Mouse (Mus musculus) heart, postnatal 10 days (tissue): ENCODE measurements around the gene Garnl3. TPM values are rescaled to one million over a fixed set of nuclear protein-coding genes. Genes with fewer than 3 reads are reported as not detected.
A peak's percentile ranks its signal among the peaks of the same experiment; 100 is the strongest.
"Not testable (repeated sequence)": the region's sequence is repeated elsewhere in the genome, so short reads cannot be mapped to it uniquely, and the experiment has no call there.

Experiments used
- DNase-seq, 2 experiments: peaks; one replicate each; pipeline ENCODE4 v3.0.0; 2021
- intact Hi-C: fragments of 180-260 bp; cut with DNase I; formaldehyde crosslinking; loops from one replicate; pipeline ENCODE4 v1.15.1; 2025
- total RNA-seq, 2 experiments: library from RNA; stranded (reverse); gene quantifications; 2 replicates each; pipeline ENCODE4 v1.2.3; 2021

Garnl3 gene
- total RNA-seq, 2 experiments from 2014 or later, result 9.2 to 9.9 TPM

- DNase-seq, result no peak
- intact Hi-C loops, result no loop called here
Measured at GRCm38 (mm10) chr2:33041571-33041970, 89.9 kb downstream of the Garnl3 start.

GRCm38 (mm10) chr2:33037429-33037828 lies 94.0 kb downstream of the Garnl3 start:
- no peak for DNase-seq
- intact Hi-C loops, result no loop called here

- DNase-seq, result no peak
- intact Hi-C loops, result no loop called here
Measured at GRCm38 (mm10) chr2:33035297-33035696, 96.2 kb downstream of the Garnl3 start.

GRCm38 (mm10) chr2:33033281-33033680 lies 98.2 kb downstream of the Garnl3 start:
- DNase-seq, result no peak
- intact Hi-C loops, result no loop called here

GRCm38 (mm10) chr2:33032391-33033062 lies 98.9 kb downstream of the Garnl3 start:
- intact Hi-C loops, result no loop called here
- DNase-seq, result no peak

- intact Hi-C loops, result loop anchor here (2.0 kb wide), 1 partner anchor 106 kb away; the partner anchor contains the start of gene Garnl3
- DNase-seq, result no peak
Measured at GRCm38 (mm10) chr2:33025040-33025439, 106.4 kb downstream of the Garnl3 start.

- DNase-seq, result peak; percentile 47
- intact Hi-C loops, result loop anchor here (2.0 kb wide), 1 partner anchor 106 kb away; the partner anchor contains the start of gene Garnl3
Measured at GRCm38 (mm10) chr2:33024564-33024963, 106.9 kb downstream of the Garnl3 start.

GRCm38 (mm10) chr2:33022846-33023245 lies 108.6 kb downstream of the Garnl3 start:
- intact Hi-C loops, result no loop called here

GRCm38 (mm10) chr2:33018026-33018425 lies 113.4 kb downstream of the Garnl3 start:
- DNase-seq, result peak; percentile 66 to 81
- intact Hi-C loops, result no loop called here

More at GRCm38 (mm10) chr2:33022846-33023245, 108.6 kb downstream of the Garnl3 start:
- DNase-seq, result no peak

GRCm38 (mm10) chr2:33017191-33017590 lies 114.3 kb downstream of the Garnl3 start:
- DNase-seq, result no peak
- intact Hi-C loops, result no loop called here

- DNase-seq, result no peak
- intact Hi-C loops, result no loop called here
Measured at GRCm38 (mm10) chr2:33014877-33015276, 116.6 kb downstream of the Garnl3 start.

- DNase-seq, intact Hi-C loops: not testable (repeated sequence)
Measured at GRCm38 (mm10) chr2:33009055-33009454, 122.4 kb downstream of the Garnl3 start.

- intact Hi-C loops, result no loop called here
- DNase-seq, result peak; percentile 37 to 41
Measured at GRCm38 (mm10) chr2:33005041-33005440, 126.4 kb downstream of the Garnl3 start.

GRCm38 (mm10) chr2:33002144-33002543 lies 129.3 kb downstream of the Garnl3 start:
- intact Hi-C loops, result no loop called here
- no peak for DNase-seq

- intact Hi-C loops, result no loop called here
- no peak for DNase-seq
Measured at GRCm38 (mm10) chr2:32999752-33000151, 131.7 kb downstream of the Garnl3 start.

- no peak for DNase-seq
- intact Hi-C loops, result no loop called here
Measured at GRCm38 (mm10) chr2:32997792-32998191, 133.7 kb downstream of the Garnl3 start.

- intact Hi-C loops, result no loop called here
- no peak for DNase-seq
Measured at GRCm38 (mm10) chr2:32997081-32997480, 134.4 kb downstream of the Garnl3 start.

GRCm38 (mm10) chr2:32992130-32992529 lies 139.3 kb downstream of the Garnl3 start:
- DNase-seq, result no peak
- intact Hi-C loops, result loop anchor here (5.0 kb wide), 1 partner anchor 355 kb away; no protein-coding TSS in a partner anchor

GRCm38 (mm10) chr2:32990167-32990832 lies 141.2 kb downstream of the Garnl3 start:
- intact Hi-C loops, result loop anchor here (2.0 to 5.0 kb wide), 2 partner anchors 143 to 357 kb away; no protein-coding TSS in a partner anchor
- DNase-seq, result no peak

GRCm38 (mm10) chr2:32989376-32989775 lies 142.1 kb downstream of the Garnl3 start:
- intact Hi-C loops, result no loop called here

GRCm38 (mm10) chr2:32985844-32986243 lies 145.6 kb downstream of the Garnl3 start:
- intact Hi-C loops, result no loop called here
- no peak for DNase-seq

More at GRCm38 (mm10) chr2:32989376-32989775, 142.1 kb downstream of the Garnl3 start:
- no peak for DNase-seq

GRCm38 (mm10) chr2:32983617-32984016 lies 147.8 kb downstream of the Garnl3 start:
- intact Hi-C loops, result no loop called here

More at GRCm38 (mm10) chr2:32983617-32984016, 147.8 kb downstream of the Garnl3 start:
- DNase-seq, result no peak
